Mouse (Mus musculus) kidney, adult 2 months (tissue): ENCODE data around the gene Fibin.

Experiments used
- CTCF ChIP-seq: fragments of 200-500 bp; conservative IDR thresholded peaks from 2 replicates; pipeline ENCODE4 v1.5.1; 2011; ENCODE audit warnings: low read depth, mild to moderate bottlenecking, control low read depth, low read length, moderate library complexity, mixed read lengths; ENCODE audit not compliant: insufficient read depth, insufficient read length
- POLR2A ChIP-seq: fragments of 200-500 bp; IDR thresholded peaks from one replicate; pipeline ENCODE4 v1.6.1; 2011; ENCODE audit warnings: low read depth, low read length, control low read depth

GRCm38 (mm10) chr2:110376660-110377059, 13.7 kb upstream of the Fibin start:
- TF ChIP-seq CTCF (no peak), POLR2A (no peak)
